In genomic region chr14:18210795-18211194, GRCm38 (mm10) we compare ENCODE assay signal across 9 mouse cellular contexts. TPM values are rescaled to one million over a fixed set of nuclear protein-coding genes. Genes with fewer than 3 reads are reported as not detected.
A peak's percentile ranks its signal among the peaks of the same experiment; 100 is the strongest.
DNase-seq lines count a peak whose midpoint lies in the region; ATAC-seq lines count a peak whose summit lies in the region.
"Had no signal": no experiment of that assay in that cellular context is flagged by ENCODE, and none has a peak within 500 bp of the region (broad histone marks: within the 10 kb centered on the region; RNA-seq: fewer than 3 reads in every experiment).

No protein-coding gene starts in this region.

- no peaks in the 10 kb centered on the region for H3K27me3 ChIP-seq in neural tube, embryonic 11.5 days (ENCODE audit: control insufficient read depth, insufficient read depth, low read length)
- no peaks in the 10 kb centered on the region for H3K27me3 ChIP-seq in neural tube, embryonic 15.5 days (replicated peaks)
- H3K27me3 ChIP-seq in intestine, embryonic 15.5 days (replicated peaks) = no peaks in the 10 kb centered on the region
- H3K27me3 ChIP-seq in midbrain, embryonic 15.5 days (replicated peaks) = no peaks in the 10 kb centered on the region

- 96% methylated on average over 3 of the region's 3 CpGs for WGBS in neural tube, embryonic 11.5 days
- 85% methylated on average over 3 of the region's 3 CpGs for WGBS in neural tube, embryonic 15.5 days
- WGBS in intestine, embryonic 15.5 days = 88% methylated on average over 3 of the region's 3 CpGs
- 84% methylated on average over 3 of the region's 3 CpGs for WGBS in midbrain, embryonic 15.5 days

- peak; percentile 60; the same call in 1 of the 2 replicates for ATAC-seq in neural tube, embryonic 11.5 days (ENCODE audit: insufficient read depth, low FRiP score, low TSS enrichment)
- no peak; the same call in 1 of the 2 replicates for ATAC-seq in neural tube, embryonic 15.5 days (ENCODE audit: low FRiP score)
- peak; percentile 47; the same call in 1 of the 2 replicates for ATAC-seq in intestine, embryonic 15.5 days
- peak; percentile 45; the same call in 1 of the 2 replicates for ATAC-seq in midbrain, embryonic 15.5 days (replicated peaks)

- peak; percentile 29 for DNase-seq in adrenal gland, postnatal 14 days
- DNase-seq in adrenal gland, postnatal 4 days (ENCODE audit: low spot score in 2 of 2) = no peak
- peak; percentile 20 for DNase-seq in neural tube, embryonic 11.5 days (ENCODE audit: low spot score)
- DNase-seq in layer of hippocampus, postnatal 25 days (ENCODE audit: extremely low spot score in 1 of 2, low spot score in 1 of 2) = no peak
- no peak for DNase-seq in left cerebral cortex, postnatal 25 days (ENCODE audit: low spot score in 2 of 2)

- H3K27ac ChIP-seq in neural tube, embryonic 11.5 days (ENCODE audit: low read depth, low read length) = no peak overlapping the region
- no peak overlapping the region for H3K27ac ChIP-seq in neural tube, embryonic 15.5 days (replicated peaks)
- no peak overlapping the region for H3K27ac ChIP-seq in intestine, embryonic 15.5 days
- H3K27ac ChIP-seq in midbrain, embryonic 15.5 days = no peak overlapping the region

- no peaks in the 10 kb centered on the region for H3K4me1 ChIP-seq in neural tube, embryonic 11.5 days (ENCODE audit: control insufficient read depth, insufficient read depth, low read length)
- no peaks in the 10 kb centered on the region for H3K4me1 ChIP-seq in neural tube, embryonic 15.5 days
- no peaks in the 10 kb centered on the region for H3K4me1 ChIP-seq in intestine, embryonic 15.5 days (replicated peaks)
- H3K4me1 ChIP-seq in midbrain, embryonic 15.5 days = no peaks in the 10 kb centered on the region

- H3K9ac ChIP-seq in neural tube, embryonic 11.5 days (ENCODE audit: low read length) = no peak overlapping the region
- no peak overlapping the region for H3K9ac ChIP-seq in neural tube, embryonic 15.5 days (replicated peaks)
- H3K9ac ChIP-seq in intestine, embryonic 15.5 days = no peak overlapping the region
- no peak overlapping the region for H3K9ac ChIP-seq in midbrain, embryonic 15.5 days

- no peak overlapping the region for H3K4me3 ChIP-seq in neural tube, embryonic 11.5 days (ENCODE audit: low read depth, low read length)
- no peak overlapping the region for H3K4me3 ChIP-seq in neural tube, embryonic 15.5 days (replicated peaks)
- no peak overlapping the region for H3K4me3 ChIP-seq in intestine, embryonic 15.5 days (replicated peaks)
- H3K4me3 ChIP-seq in midbrain, embryonic 15.5 days = no peak overlapping the region
- H3K4me3 ChIP-seq: erythroblast, embryonic 14.5 days had no signal

- no peaks in the 10 kb centered on the region for H3K9me3 ChIP-seq in neural tube, embryonic 11.5 days (ENCODE audit: control insufficient read depth, low read length)
- no peaks in the 10 kb centered on the region for H3K9me3 ChIP-seq in neural tube, embryonic 15.5 days (replicated peaks)
- H3K9me3 ChIP-seq in intestine, embryonic 15.5 days = no peaks in the 10 kb centered on the region
- no peaks in the 10 kb centered on the region for H3K9me3 ChIP-seq in midbrain, embryonic 15.5 days

- no peaks in the 10 kb centered on the region for H3K36me3 ChIP-seq in neural tube, embryonic 11.5 days (ENCODE audit: control insufficient read depth, insufficient read depth, low read length)
- H3K36me3 ChIP-seq in neural tube, embryonic 15.5 days = peaks cover 12% of the 10 kb centered on the region; the same call in 1 of the 2 replicates
- H3K36me3 ChIP-seq in intestine, embryonic 15.5 days = no peaks in the 10 kb centered on the region
- no peaks in the 10 kb centered on the region for H3K36me3 ChIP-seq in midbrain, embryonic 15.5 days (replicated peaks)

- intact Hi-C loops in left cerebral cortex, postnatal 25 days (cut with DNase I) = no loop called here

- no peak overlapping the region for H3K4me2 ChIP-seq in neural tube, embryonic 11.5 days (ENCODE audit: low read depth)
- no peak overlapping the region for H3K4me2 ChIP-seq in neural tube, embryonic 15.5 days
- no peak overlapping the region for H3K4me2 ChIP-seq in intestine, embryonic 15.5 days (replicated peaks)
- H3K4me2 ChIP-seq in midbrain, embryonic 15.5 days = no peak overlapping the region

RNA-seq across cellular contexts. Expression of gene Nr1d2, which starts 28.1 kb away (rescaled TPM):
- total RNA-seq in adrenal gland, postnatal 14 days (2021) = 37.2 and 49.1 TPM in 2 replicates
- total RNA-seq in adrenal gland, postnatal 4 days (2021) = 10 to 100 TPM; 60.9 to 66.4 TPM
- 4.7 and 5.4 TPM in 2 replicates for polyA plus RNA-seq in neural tube, embryonic 11.5 days (2014; fragmentation: Nextera tagmentation; extraction: Ambion mirVana)
- 5.6 and 6.1 TPM in 2 replicates for polyA plus RNA-seq in neural tube, embryonic 15.5 days (2015; fragmentation: Nextera tagmentation; extraction: Ambion mirVana)
- polyA plus RNA-seq in intestine, embryonic 15.5 days (2015; fragmentation: Nextera tagmentation; extraction: Ambion mirVana) = 5.0 and 6.9 TPM in 2 replicates
- 5.6 and 5.9 TPM in 2 replicates for polyA plus RNA-seq in midbrain, embryonic 15.5 days (2015; fragmentation: Nextera tagmentation; extraction: Ambion mirVana)
- total RNA-seq in layer of hippocampus, postnatal 25 days (2021) = 10 to 100 TPM; 57.9 TPM
- 10 to 100 TPM; 69.8 to 90.9 TPM for total RNA-seq in left cerebral cortex, postnatal 25 days (2021)
- polyA plus RNA-seq: erythroblast, embryonic 14.5 days had no signal

Comparison
In these comparisons a context has a peak if more than half of its experiments do, and no peak if none do; other contexts are left out.
1. DNase-seq: peak in adrenal gland, postnatal 14 days (single experiment) and neural tube, embryonic 11.5 days (single experiment); none in adrenal gland, postnatal 4 days (0 of 2), layer of hippocampus, postnatal 25 days (0 of 2) and left cerebral cortex, postnatal 25 days (0 of 2).